Mouse (Mus musculus): ENCODE measurements at regions not wholly inside any gene's neighbourhood (a gene's known extent, or its start where the extent isn't known, plus 50 kb on each side); places are given as distances from the start of the nearest gene placed in this dataset.

GRCm38 (mm10) chr14:100485489-100485888 is 201.0 kb upstream of the Klf12 start:
- Histone ChIP-seq H3K27me3 (ENCODE audit: control insufficient read depth, insufficient read depth, low read length) (no peaks in the 10 kb centered on the region), H3K4me3 (ENCODE audit: control insufficient read depth, low read depth, low read length) (no peak overlapping the region), H3K36me3 (ENCODE audit: control insufficient read depth, insufficient read depth, low read length) (no peaks in the 10 kb centered on the region), H3K27ac (ENCODE audit: control insufficient read depth, insufficient read depth, low read depth, low read length) (no peak overlapping the region), H3K4me1 (ENCODE audit: control insufficient read depth, insufficient read depth, low read length) (no peaks in the 10 kb centered on the region)
- TF ChIP-seq CTCF (IDR thresholded peaks at IDR 0.05; ENCODE audit: control insufficient read depth, insufficient read depth, insufficient replicate concordance, low read depth, low read length) (no peak), POLR2A (IDR thresholded peaks at IDR 0.05; ENCODE audit: control insufficient read depth, low read depth, low read length) (no peak)

- H3K4me3 ChIP-seq (ENCODE audit: control insufficient read depth, low read depth, low read length): no peak overlapping the region
- TF ChIP-seq CTCF (IDR thresholded peaks at IDR 0.05; ENCODE audit: control insufficient read depth, insufficient read depth, insufficient replicate concordance, low read depth, low read length): no peak
- TF ChIP-seq POLR2A (IDR thresholded peaks at IDR 0.05; ENCODE audit: control insufficient read depth, low read depth, low read length): no peak
- no peak overlapping the region for H3K27ac ChIP-seq (ENCODE audit: control insufficient read depth, insufficient read depth, low read depth, low read length)
- no peaks in the 10 kb centered on the region for H3K27me3 ChIP-seq (ENCODE audit: control insufficient read depth, insufficient read depth, low read length)
- H3K4me1 ChIP-seq (ENCODE audit: control insufficient read depth, insufficient read depth, low read length): no peaks in the 10 kb centered on the region
- H3K36me3 ChIP-seq (ENCODE audit: control insufficient read depth, insufficient read depth, low read length): no peaks in the 10 kb centered on the region
Measured at GRCm38 (mm10) chr14:100484101-100484500, 199.6 kb upstream of the Klf12 start.

DNA sequence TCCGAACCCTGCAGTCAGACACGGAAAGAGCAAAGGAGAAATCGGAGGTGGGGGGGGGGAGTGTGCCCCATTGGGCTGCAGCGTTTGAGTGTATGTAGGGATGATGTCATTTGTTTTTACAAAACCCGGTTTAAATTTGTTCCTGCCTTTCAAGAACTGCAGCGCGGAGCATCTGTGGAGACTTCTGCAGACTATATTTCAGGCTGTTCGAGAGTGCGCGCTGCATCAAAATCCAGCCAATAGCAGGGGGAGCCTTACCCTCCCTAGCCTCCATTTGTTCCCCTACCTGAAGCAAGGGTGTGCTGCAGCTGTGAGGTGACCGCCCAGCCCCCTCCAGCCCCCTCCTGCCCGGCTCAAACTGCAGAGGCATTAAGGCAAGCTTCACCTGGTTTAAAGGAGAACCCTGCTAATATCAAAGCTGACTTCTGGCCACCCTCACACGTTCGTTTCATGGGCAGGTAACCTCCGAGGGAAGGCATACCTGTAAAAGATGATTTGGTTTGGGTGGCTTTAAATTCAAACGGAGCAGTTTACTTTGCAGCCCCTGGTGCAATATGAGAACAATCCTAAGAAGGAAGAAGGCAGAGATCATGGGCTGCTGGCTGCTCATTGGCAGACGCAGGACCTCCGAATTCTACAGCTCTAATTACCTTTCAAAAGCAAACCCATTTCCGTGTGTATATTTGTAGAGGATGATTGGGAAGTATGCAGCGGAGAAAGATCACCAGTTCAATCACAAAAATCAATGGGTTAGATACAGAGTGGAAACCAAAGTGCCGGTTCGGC is 193.3 kb upstream of the Klf12 start:
- H3K27ac ChIP-seq (ENCODE audit: control insufficient read depth, insufficient read depth, low read depth, low read length): no peak overlapping the region

DNA sequence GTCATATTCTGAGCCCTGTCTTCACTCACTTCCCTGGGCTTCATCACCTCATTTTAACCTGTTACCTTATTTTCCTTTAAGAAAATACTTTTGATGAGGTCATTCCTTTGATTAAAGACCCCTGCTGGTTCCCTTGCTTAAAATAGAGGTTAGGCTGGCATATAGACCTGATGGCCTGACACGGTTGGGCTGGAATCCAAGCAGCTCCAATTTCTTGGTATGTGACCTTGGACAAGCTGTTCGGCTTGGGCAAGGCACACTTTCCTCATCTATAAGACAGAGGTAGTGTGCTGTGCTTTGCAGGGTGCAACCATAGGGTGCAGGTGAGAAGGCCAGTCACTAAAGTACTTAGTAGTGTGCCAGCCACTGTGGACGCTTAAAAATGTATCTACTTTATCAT is 183.8 kb upstream of the Klf12 start:
- no peak for TF ChIP-seq POLR2A (IDR thresholded peaks at IDR 0.05; ENCODE audit: control insufficient read depth, low read depth, low read length)
- TF ChIP-seq CTCF (IDR thresholded peaks at IDR 0.05; ENCODE audit: control insufficient read depth, insufficient read depth, insufficient replicate concordance, low read depth, low read length): no peak
- no peak overlapping the region for H3K27ac ChIP-seq (ENCODE audit: control insufficient read depth, insufficient read depth, low read depth, low read length)
- H3K4me1 ChIP-seq (ENCODE audit: control insufficient read depth, insufficient read depth, low read length): no peaks in the 10 kb centered on the region
- no peaks in the 10 kb centered on the region for H3K27me3 ChIP-seq (ENCODE audit: control insufficient read depth, insufficient read depth, low read length)
- no peaks in the 10 kb centered on the region for H3K36me3 ChIP-seq (ENCODE audit: control insufficient read depth, insufficient read depth, low read length)
- no peak overlapping the region for H3K4me3 ChIP-seq (ENCODE audit: control insufficient read depth, low read depth, low read length)

More for the DNA sequence above, 193.3 kb upstream of the Klf12 start:
- no peaks in the 10 kb centered on the region for H3K4me1 ChIP-seq (ENCODE audit: control insufficient read depth, insufficient read depth, low read length)
- TF ChIP-seq POLR2A (IDR thresholded peaks at IDR 0.05; ENCODE audit: control insufficient read depth, low read depth, low read length): no peak
- no peak for TF ChIP-seq CTCF (IDR thresholded peaks at IDR 0.05; ENCODE audit: control insufficient read depth, insufficient read depth, insufficient replicate concordance, low read depth, low read length)
- no peak overlapping the region; the same call in 1 of the 2 replicates for H3K4me3 ChIP-seq (ENCODE audit: control insufficient read depth, low read depth, low read length)
- no peaks in the 10 kb centered on the region for H3K36me3 ChIP-seq (ENCODE audit: control insufficient read depth, insufficient read depth, low read length)
- no peaks in the 10 kb centered on the region for H3K27me3 ChIP-seq (ENCODE audit: control insufficient read depth, insufficient read depth, low read length)

- Histone ChIP-seq H3K4me3 (ENCODE audit: control insufficient read depth, low read depth, low read length) (no peak overlapping the region), H3K27ac (ENCODE audit: control insufficient read depth, insufficient read depth, low read depth, low read length) (no peak overlapping the region), H3K27me3 (ENCODE audit: control insufficient read depth, insufficient read depth, low read length) (no peaks in the 10 kb centered on the region), H3K4me1 (ENCODE audit: control insufficient read depth, insufficient read depth, low read length) (peaks cover 8% of the 10 kb centered on the region), H3K36me3 (ENCODE audit: control insufficient read depth, insufficient read depth, low read length) (no peaks in the 10 kb centered on the region)
- TF ChIP-seq CTCF (IDR thresholded peaks at IDR 0.05; ENCODE audit: control insufficient read depth, insufficient read depth, insufficient replicate concordance, low read depth, low read length) (no peak), POLR2A (IDR thresholded peaks at IDR 0.05; ENCODE audit: control insufficient read depth, low read depth, low read length) (no peak)
Measured at GRCm38 (mm10) chr14:100462321-100462720, 177.8 kb upstream of the Klf12 start.

DNA sequence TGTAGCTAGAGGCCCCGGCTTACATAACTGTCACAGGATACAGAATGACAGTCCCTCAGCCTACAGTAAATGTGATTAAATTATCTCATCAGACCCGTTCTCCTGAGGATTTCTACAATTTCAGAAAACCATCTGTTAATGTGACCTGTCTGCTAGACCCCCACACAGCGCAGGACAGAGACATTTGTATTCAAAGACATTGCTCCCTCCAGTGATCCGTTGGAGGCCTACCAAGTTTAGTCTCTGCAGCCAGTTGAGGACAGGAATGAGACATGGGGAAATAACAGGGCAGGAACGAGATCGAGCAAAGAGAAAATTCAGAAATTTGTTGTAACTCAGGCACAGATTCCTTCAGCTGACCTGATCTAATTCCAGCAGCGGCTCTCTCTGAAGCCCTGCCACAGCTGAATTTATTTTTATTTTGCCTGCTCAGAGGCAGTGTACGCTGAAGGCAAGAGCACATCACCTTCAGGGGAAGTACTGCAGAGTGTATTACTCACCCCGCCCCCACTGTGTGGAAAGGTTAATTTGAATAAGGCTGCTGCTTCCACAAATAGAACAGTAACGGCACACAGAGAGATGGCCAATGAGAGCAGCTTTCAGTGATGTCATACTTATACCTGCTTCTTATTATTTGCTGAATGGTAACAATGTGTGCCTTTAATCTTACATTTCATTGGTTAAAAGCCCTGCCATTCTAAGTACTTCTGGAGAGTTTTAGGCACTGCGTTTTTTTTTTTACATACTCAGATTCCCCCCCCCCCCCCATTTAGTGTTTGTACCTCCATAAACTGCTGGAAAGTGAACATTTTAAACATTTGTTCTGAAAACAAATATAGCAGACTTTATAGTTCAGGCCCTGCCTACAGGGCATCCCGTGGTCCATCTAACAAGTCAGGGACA is 176.9 kb upstream of the Klf12 start:
- TF ChIP-seq POLR2A (IDR thresholded peaks at IDR 0.05; ENCODE audit: control insufficient read depth, low read depth, low read length) (no peak), CTCF (IDR thresholded peaks at IDR 0.05; ENCODE audit: control insufficient read depth, insufficient read depth, insufficient replicate concordance, low read depth, low read length) (no peak)
- H3K4me1 ChIP-seq (ENCODE audit: control insufficient read depth, insufficient read depth, low read length): peaks cover 8% of the 10 kb centered on the region
- H3K27me3 ChIP-seq (ENCODE audit: control insufficient read depth, insufficient read depth, low read length): no peaks in the 10 kb centered on the region
- no peak overlapping the region for H3K27ac ChIP-seq (ENCODE audit: control insufficient read depth, insufficient read depth, low read depth, low read length)
- no peak overlapping the region for H3K4me3 ChIP-seq (ENCODE audit: control insufficient read depth, low read depth, low read length)
- no peaks in the 10 kb centered on the region for H3K36me3 ChIP-seq (ENCODE audit: control insufficient read depth, insufficient read depth, low read length)

Measured in testis, adult 2 months (tissue).